Mouse (Mus musculus) left cerebral cortex, adult 2 months (tissue): Measurements from ENCODE around the gene Rara. TPM values are rescaled to one million over a fixed set of nuclear protein-coding genes. Genes with fewer than 3 reads are reported as not detected.

Experiments used
- DNase-seq, 2 experiments: peaks; one replicate each; pipeline ENCODE4 v3.0.0; 2021 to 2022; ENCODE audit warnings: low spot score in 2 of 2, mixed read lengths in 1 of 2; ENCODE audit errors: extremely low spot score in 1 of 2
- H3K27ac ChIP-seq: fragments of 200-600 bp; 2 replicates; pipeline ENCODE4 v1.8.1; 2022
- H3K4me3 ChIP-seq: fragments of 200-600 bp; 2 replicates; pipeline ENCODE4 v1.8.1; 2022
- CTCF ChIP-seq: fragments of 200-600 bp; IDR thresholded peaks from 2 replicates; pipeline ENCODE4 v1.8.1; 2022; ENCODE audit warnings: antibody characterized with exemption, mild to moderate bottlenecking, moderate library complexity
- intact Hi-C: fragments of 180-260 bp; cut with DNase I; formaldehyde crosslinking; loops from one replicate; pipeline ENCODE4 v1.15.1; 2025
- long read RNA-seq, 2 experiments: library from polyadenylated mRNA; stranded (forward); transcript quantifications; one replicate each; pipeline ENCODE4 v2.0.0; 2021; ENCODE audit warnings: borderline mapping rate in 2 of 2
- total RNA-seq, 2 experiments: library from RNA; stranded (reverse); gene quantifications; 2 replicates each; pipeline ENCODE4 v1.2.3; 2021

The Rara gene
- total RNA-seq: 10 to 100 TPM; 14.0 to 18.7 TPM
- long read RNA-seq, experiment 1, partial matches to known transcripts: 5 of 10 reads
- long read RNA-seq, experiment 1, other reads (novel, unspliced or antisense): 1 of 10 reads
- long read RNA-seq, experiment 2, partial matches to known transcripts: 4 of 8 reads
- long read RNA-seq, experiment 2, other reads (novel, unspliced or antisense): 0 of 8 reads

DNA sequence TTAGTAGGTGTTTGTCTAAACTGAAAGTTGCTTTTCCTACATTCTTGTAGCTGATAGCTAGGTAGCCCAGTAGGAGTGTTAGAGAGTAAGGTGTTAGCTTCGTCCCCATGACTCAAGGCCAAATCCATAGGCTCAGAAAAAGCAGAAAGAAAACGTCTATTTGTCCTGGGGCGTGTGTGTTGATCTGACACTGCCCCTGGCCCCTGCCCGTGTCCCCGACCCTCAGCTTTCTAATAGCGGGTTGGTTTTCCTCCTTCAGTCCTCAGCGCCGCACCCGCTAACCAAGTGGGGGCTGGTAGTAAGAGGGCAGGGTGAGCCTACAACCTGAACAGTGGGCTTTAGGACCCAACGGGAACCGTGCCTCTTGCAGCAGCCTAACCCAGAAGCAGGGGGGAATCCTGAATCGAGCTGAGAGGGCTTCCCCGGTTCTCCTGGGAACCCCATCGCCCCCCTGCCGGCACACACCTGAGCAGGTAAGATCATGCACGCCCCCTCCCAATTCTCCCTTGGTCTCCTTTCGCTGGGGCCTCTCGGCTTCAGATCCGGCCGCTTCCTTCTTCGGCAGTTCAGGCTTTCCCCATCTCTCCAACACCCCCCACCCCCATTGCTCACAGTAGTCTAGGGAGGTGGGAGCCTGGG, at the start of gene Rara:
TSS of gene Rara (plus strand) at position 381 of the 639 bp plus-strand sequence.
- no peak for TF ChIP-seq CTCF
- DNase-seq: no peak
- Histone ChIP-seq H3K27ac (peak within 1 kb of the TSS; percentile 63), H3K4me3 (peak within 1 kb of the TSS; percentile 59)
- intact Hi-C loops: loop anchor here (5.0 kb wide), 1 partner anchor 195 kb away; no protein-coding TSS in a partner anchor

DNA sequence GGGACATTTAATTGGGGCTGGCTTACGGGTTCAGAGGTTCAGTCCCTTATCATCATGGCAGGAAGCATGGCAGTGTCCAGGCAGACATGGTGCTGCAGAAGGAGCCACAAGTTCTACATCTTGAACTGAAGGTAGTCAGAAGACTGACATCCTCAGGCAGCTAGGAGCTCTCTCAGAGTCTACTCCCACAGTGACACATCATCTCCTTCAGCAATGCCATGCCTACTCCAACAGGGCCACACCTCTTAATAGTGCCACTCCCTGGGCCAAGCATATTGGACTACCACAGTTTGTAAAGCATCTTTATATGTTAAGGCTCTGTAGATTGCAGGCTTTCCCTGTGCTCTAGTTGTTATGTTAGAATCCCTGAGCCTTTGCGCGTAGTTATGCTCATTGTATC, 39.9 kb upstream of the Rara start:
- no peak overlapping the region for H3K4me3 ChIP-seq
- intact Hi-C loops: no loop called here
- TF ChIP-seq CTCF: no peak

DNA sequence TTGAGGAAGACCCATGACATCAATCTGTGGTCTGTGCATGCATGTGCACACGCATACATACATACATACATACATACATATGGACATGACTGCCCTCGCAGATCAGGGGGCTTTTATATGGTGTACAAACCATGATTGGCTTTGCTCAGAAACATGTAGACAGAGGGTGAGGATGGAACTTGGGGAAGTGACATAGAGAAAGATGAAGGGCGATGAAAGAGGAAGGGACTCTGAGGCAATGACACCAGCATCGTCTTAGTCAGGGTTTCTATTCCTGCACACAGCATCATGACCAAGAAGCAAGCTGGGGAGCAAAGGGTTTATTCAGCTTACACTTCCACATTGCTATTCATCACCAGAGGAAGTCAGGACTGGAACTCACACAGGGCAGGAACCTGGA, 38.5 kb upstream of the Rara start:
- Histone ChIP-seq H3K4me3 (no peak overlapping the region), H3K27ac (no peak overlapping the region)
- no peak for TF ChIP-seq CTCF
- no peak for DNase-seq
- intact Hi-C loops: no loop called here

More for the DNA sequence above, 39.9 kb upstream of the Rara start:
- no peak overlapping the region for H3K27ac ChIP-seq
- DNase-seq: no peak

DNA sequence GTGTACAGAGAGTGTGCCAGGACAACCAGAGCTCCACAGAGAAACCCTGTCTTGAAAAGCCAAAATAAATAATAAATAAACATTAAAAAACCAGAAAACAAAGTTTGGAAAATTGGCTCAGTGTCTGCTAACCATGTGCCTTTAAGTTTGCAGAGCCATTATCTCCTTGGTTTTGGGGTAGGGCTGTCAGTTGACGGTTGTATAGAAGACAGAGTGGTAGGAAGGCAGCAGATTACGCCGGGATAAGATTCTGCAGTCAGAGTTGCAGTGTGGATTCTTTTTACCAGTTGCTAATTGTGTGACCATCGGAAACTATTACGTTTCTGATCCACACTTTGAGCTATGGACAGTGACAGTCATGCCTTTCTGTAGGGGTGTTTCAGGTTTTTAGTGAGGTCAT, 37.6 kb upstream of the Rara start:
- TF ChIP-seq CTCF: no peak
- DNase-seq: no peak
- Histone ChIP-seq H3K4me3 (no peak overlapping the region), H3K27ac (no peak overlapping the region)
- intact Hi-C loops: no loop called here

DNA sequence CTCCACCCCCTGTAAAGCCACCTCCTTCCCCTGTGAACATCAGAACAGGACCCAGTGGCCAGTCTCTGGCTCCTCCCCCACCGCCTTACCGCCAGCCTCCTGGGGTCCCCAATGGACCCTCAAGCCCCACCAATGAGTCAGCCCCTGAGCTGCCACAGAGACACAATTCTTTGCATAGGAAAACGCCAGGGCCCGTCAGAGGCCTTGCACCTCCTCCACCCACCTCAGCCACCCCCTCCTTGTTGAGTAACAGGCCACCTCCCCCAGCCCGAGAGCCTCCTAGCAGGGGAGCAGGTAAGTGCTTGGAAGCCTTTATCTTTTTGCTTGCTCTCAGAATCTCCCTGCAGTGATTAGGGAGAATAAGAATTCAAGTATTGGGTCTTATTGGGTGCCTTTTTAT, 35.2 kb upstream of the Rara start:
- no peak overlapping the region for H3K27ac ChIP-seq
- intact Hi-C loops: no loop called here
- TF ChIP-seq CTCF: no peak

DNA sequence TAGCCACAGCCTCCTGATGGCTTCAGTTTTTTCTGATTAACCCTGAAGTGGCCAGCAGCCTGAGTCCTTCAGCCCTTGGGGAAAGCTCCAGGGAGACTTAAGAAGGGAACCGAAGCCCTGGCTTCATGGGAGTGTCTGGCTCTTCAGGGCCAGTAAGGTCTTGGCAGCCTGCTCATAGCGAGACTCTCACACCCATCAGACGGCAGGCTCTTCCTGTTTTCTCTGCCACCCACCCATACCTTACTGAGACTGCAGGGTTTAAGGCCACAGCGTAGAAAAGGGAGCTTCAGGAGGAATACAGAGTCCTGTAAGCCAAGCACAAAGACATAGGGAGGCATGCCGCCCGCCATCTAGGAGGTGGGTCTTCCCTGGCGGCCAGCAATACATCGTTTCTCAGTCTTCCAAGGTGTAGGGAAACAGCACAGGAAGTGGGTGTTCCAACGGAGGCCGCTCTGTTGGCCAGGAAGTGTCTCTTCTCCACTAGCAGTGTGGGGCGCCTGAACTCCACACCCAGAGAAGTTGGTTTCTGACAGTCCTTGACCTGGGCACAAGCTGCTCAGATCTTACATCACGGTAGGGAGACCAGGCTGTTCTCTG, 27.0 kb upstream of the Rara start:
- no peak for DNase-seq
- no peak for TF ChIP-seq CTCF
- Histone ChIP-seq H3K27ac (0 out of 2 replicates have a peak overlapping the region, but pooled peaks have one; percentile 20), H3K4me3 (no peak overlapping the region)
- intact Hi-C loops: no loop called here

More for the DNA sequence above, 35.2 kb upstream of the Rara start:
- no peak for DNase-seq
- no peak overlapping the region for H3K4me3 ChIP-seq

DNA sequence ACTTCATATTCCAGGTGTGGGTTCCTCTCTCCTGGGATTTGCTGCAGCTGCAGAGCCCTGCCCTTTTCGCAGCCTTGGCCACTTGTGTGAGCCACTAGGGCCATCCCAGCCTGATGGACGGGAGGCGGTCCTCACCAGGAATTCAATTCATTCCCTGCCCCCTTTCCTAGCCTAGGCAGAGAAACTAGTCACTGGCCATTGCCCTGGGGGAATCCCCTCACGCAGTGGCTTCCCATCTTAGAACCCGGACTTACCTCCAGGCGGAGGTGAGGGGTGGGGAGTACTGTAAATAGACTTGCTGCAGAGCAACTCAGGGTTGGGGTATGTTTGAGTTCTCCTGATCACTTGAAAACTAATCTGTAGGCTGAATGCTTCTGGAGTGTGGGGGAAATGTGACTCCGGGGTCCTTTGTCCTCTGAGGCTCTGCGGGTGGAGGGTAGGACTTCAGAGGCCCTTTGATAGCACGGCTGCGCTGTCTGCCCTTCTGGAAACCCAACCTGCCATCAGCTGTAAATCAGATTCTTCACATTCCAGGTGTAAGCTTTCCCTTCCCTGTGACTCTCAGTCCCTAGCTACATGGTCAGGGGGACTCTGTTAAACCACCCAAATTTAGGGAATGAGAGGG, 24.9 kb upstream of the Rara start:
- Histone ChIP-seq H3K4me3 (no peak overlapping the region), H3K27ac (no peak overlapping the region)
- DNase-seq: no peak
- no peak for TF ChIP-seq CTCF
- intact Hi-C loops: no loop called here

DNA sequence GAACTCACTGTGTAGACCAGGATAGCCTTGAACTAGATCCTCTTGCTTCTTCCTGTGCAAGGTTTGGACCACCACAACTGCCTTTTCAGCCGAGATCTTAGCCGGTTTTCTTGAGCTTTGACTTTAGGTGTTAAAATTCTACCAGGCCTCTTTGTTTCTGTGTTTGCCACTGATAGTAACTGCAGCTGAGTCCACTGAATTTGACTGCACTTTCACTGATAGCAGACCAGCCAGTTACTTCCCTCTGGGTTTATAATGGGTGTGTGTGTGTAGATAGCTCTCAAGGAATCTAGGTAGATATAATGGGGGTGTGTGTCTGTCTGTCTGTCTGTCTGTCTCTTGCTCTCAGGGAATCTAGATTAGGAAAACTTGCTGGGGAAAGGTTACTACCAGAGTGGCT, 23.0 kb upstream of the Rara start:
- intact Hi-C loops: no loop called here
- no peak for TF ChIP-seq CTCF
- Histone ChIP-seq H3K27ac (no peak overlapping the region), H3K4me3 (no peak overlapping the region)
- no peak for DNase-seq

DNA sequence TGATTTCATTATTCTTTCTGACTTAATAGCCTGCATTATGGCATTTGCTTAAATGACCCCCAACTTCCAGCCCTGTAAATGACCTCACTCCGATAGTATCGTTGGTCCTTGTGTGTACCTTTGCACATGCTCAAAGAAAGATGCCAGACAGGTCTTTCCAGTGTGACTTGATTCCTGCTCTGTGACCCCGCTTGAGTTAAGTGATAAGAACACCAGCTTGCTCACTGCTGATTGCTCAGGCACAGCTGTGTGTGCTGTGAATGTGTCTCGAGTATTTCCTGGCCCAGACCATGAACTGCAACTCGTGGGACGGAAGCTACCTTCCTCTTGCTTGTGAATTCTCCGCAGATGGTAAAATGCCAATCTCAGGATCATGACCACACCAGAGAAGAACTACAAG, 22.6 kb upstream of the Rara start:
- TF ChIP-seq CTCF: no peak
- Histone ChIP-seq H3K4me3 (no peak overlapping the region), H3K27ac (no peak overlapping the region)
- no peak for DNase-seq
- intact Hi-C loops: loop anchor here (5.0 kb wide), 1 partner anchor 118 kb away; no protein-coding TSS in a partner anchor

DNA sequence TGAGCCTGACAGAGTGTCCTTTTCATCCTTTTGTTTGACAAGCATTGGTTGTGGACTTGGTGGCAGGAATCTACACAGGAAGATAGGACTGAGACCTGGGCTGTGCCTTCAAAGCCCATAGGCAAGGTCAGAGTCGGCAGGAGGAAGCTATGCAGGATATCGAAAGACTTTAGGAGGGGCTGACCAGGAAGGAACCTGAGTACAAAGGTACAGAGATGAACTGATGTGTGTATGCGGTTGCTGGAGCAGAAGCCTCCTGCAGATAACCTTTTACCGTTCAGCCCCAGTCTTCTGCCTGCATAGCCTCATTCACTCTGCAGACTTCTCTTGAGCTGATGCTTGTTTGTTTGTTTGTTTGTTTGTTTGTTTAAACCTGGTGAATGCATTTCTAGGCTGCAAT, 22.0 kb upstream of the Rara start:
- no peak for DNase-seq
- intact Hi-C loops: loop anchor here (5.0 kb wide), 1 partner anchor 118 kb away; no protein-coding TSS in a partner anchor
- no peak overlapping the region for H3K4me3 ChIP-seq
- no peak for TF ChIP-seq CTCF
- no peak overlapping the region for H3K27ac ChIP-seq

DNA sequence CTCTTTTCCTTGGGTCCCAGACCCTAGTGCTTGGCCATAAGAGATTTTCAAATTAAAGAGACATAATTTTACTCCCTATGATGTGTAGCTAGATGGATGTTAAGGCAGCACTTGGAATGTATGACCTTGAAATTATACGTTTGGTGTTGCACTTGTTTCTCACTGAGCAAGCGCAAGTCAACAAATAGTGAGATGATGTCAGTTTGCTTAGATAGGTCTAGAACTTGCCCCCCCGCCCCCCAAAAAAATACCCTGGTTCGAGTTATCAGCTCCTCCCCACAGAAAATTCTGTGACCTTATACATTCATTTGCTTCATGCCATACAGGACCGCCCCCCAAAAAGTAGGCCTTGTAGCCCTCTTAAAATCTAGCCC, 20.6 kb upstream of the Rara start:
- no peak overlapping the region for H3K27ac ChIP-seq
- peak overlapping the region; percentile 47; the same call in 1 of the 2 replicates for H3K4me3 ChIP-seq
- no peak for TF ChIP-seq CTCF
- intact Hi-C loops: loop anchor here (5.0 kb wide), 1 partner anchor 120 kb away; no protein-coding TSS in a partner anchor
- no peak for DNase-seq
